Mouse (Mus musculus) ES-E14 (cell line): ENCODE results near the gene Sycn. TPM values are rescaled to one million over a fixed set of nuclear protein-coding genes. Genes with fewer than 3 reads are reported as not detected.

Experiments used
- DNase-seq: peaks from one replicate; pipeline ENCODE4 v3.0.0-alpha.2; 2013; ENCODE audit warnings: low read depth, low spot score
- H3K27ac ChIP-seq: 2 replicates; pipeline ENCODE4 v1.5.1; 2012; ENCODE audit warnings: low read depth, mild to moderate bottlenecking, low read length, moderate library complexity, mixed read lengths; ENCODE audit not compliant: poor library complexity, insufficient read depth, severe bottlenecking
- H3K36me3 ChIP-seq: 2 replicates; pipeline ENCODE4 v1.6.1; 2012; ENCODE audit warnings: mild to moderate bottlenecking, low read length, moderate library complexity, mixed read lengths; ENCODE audit not compliant: control insufficient read depth, poor library complexity, insufficient read depth, severe bottlenecking
- H3K4me1 ChIP-seq, 2 experiments: fragments of 150-350 bp in 1 of 2; sonication (generic) in 1 of 2; 2 replicates each; pipeline ENCODE4 v1.6.1; 2012; ENCODE audit warnings: low read length in 2 of 2, mild to moderate bottlenecking in 1 of 2, mixed read lengths in 1 of 2; ENCODE audit not compliant: control insufficient read depth in 2 of 2, insufficient read depth in 2 of 2, poor library complexity in 1 of 2
- H3K4me3 ChIP-seq, 2 experiments: fragments of 150-350 bp in 1 of 2; sonication (generic) in 1 of 2; 2 replicates each; pipeline ENCODE4 v1.5.1; 2012; ENCODE audit warnings: low read length in 2 of 2, low read depth in 1 of 2, mild to moderate bottlenecking in 1 of 2, mixed read lengths in 1 of 2; ENCODE audit not compliant: insufficient read depth in 1 of 2, poor library complexity in 1 of 2, severe bottlenecking in 1 of 2
- H3K9ac ChIP-seq: 2 replicates; pipeline ENCODE4 v1.6.1; 2012; ENCODE audit warnings: low read depth, mild to moderate bottlenecking, low read length, mixed read lengths; ENCODE audit not compliant: poor library complexity, insufficient read depth, severe bottlenecking
- H3K9me3 ChIP-seq: fragments of 150-350 bp; sonication (generic); 2 replicates; pipeline ENCODE4 v1.6.1; 2012; ENCODE audit warnings: low read depth, mild to moderate bottlenecking, low read length; ENCODE audit not compliant: control insufficient read depth, insufficient read depth
- CHD2 ChIP-seq: IDR thresholded peaks from 2 replicates; pipeline ENCODE4 v1.6.1; 2014; ENCODE audit warnings: mild to moderate bottlenecking, low read depth, low read length, inconsistent platforms
- HCFC1 ChIP-seq: IDR thresholded peaks from 2 replicates; pipeline ENCODE4 v1.6.1; 2012; ENCODE audit warnings: low read length, inconsistent platforms, borderline replicate concordance; ENCODE audit not compliant: insufficient read depth
- MAFK ChIP-seq: IDR thresholded peaks from 2 replicates; pipeline ENCODE4 v1.6.1; 2014; ENCODE audit warnings: mild to moderate bottlenecking, low read depth, low read length, inconsistent platforms; ENCODE audit not compliant: insufficient read depth
- ZC3H11A ChIP-seq: IDR thresholded peaks from 2 replicates; pipeline ENCODE4 v1.6.1; 2012; ENCODE audit warnings: low read depth, mild to moderate bottlenecking, inconsistent platforms, low read length, borderline replicate concordance
- ZNF384 ChIP-seq: IDR thresholded peaks from 2 replicates; pipeline ENCODE4 v1.6.1; 2012; ENCODE audit warnings: low read depth, low read length, inconsistent platforms
- in situ Hi-C, 2 experiments: fragments of 600-800 bp; cut with MboI; formaldehyde crosslinking; loops; one replicate each; pipeline ENCODE4 v1.15.1; 2025; ENCODE audit warnings: low sequenced_read_pairs in 2 of 2, inconsistent platforms in 1 of 2; ENCODE audit not compliant: unreplicated experiment in 2 of 2
- total RNA-seq: library from RNA; depleted of rRNA; stranded (reverse); fragments of 300-350 nt; gene quantifications from 2 replicates; pipeline ENCODE4 v1.2.3, GENCODE M21; 2012; rRNA removed

The Sycn gene
- total RNA-seq, 1 experiment: not detected

DNA sequence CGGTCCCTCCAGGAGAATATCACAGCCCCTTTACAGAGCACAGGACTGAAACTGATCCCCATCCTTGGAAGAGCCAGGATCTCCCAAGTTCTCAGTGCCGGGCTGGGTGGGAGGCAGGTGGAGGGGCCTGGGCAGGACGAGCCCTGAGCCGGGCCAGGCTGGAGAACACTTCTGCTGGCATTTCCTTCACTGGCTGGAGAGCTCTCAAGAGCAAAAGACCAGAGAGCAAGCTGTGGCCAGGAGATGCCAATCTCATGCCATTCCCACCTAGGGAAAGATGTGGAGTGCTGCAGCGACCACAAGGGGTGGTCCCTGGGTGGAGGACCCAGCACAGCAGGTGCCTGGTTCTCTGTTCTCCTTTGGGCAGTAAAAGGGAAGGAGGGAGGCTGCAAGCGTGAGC lies 44.3 kb downstream of the Sycn start:
- DNase-seq: no peak
- in situ Hi-C loops: no loop called here
- Histone ChIP-seq H3K36me3 (no peaks in the 10 kb centered on the region), H3K9ac (no peak overlapping the region), H3K27ac (no peak overlapping the region), H3K4me3 (no peak overlapping the region), H3K9me3 (no peaks in the 10 kb centered on the region), H3K4me1 (peaks cover 11 to 37% of the 10 kb centered on the region in 2 experiments)
- TF ChIP-seq MAFK (no peak), CHD2 (no peak)

DNA sequence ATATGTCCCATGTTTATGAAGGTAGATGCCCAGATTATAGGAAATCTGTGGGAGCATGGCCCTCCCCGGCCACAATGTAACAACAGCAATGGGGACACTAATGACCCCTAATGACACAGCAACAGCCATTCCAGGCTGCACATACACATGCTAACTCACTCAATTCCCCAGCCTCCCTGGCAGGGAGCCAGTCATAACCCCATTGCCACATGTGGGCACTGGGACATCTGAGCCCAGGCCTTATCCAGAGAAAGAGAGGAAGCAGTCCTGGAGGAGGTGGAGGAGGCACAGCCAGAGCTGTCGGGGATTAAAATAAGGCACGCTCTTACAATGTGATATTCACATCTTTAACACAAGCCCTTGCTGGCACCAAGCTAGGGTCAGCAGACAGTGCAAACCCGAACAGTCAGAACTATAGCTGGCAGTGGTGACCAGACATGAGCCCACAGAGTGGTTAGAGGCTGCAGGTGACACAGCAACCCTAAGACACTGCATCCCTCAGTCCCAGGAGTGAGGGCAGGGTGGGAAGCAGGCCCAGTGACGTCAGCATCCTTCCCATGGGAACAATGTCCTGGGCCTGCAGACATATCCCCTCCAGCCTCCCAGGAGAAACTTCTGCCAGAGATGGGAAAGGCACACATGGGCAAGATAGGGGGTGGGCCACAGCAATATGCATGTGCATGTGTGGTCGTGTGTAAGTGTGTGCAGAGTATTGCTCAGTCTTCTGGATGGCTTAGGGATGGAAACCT lies 46.2 kb downstream of the Sycn start:
- no peak overlapping the region for H3K9ac ChIP-seq
- no peaks in the 10 kb centered on the region for H3K9me3 ChIP-seq
- H3K4me3 ChIP-seq: no peak overlapping the region
- H3K36me3 ChIP-seq: no peaks in the 10 kb centered on the region
- peaks cover 19 to 42% of the 10 kb centered on the region in 2 experiments for H3K4me1 ChIP-seq
- no peak overlapping the region for H3K27ac ChIP-seq
- in situ Hi-C loops: no loop called here
- no peak for DNase-seq
- TF ChIP-seq CHD2 (no peak), ZC3H11A (no peak), HCFC1 (no peak), MAFK (no peak), ZNF384 (no peak)

GRCm38 (mm10) chr7:28587644-28588043 lies 47.0 kb downstream of the Sycn start:
- Histone ChIP-seq H3K4me3 (no peak overlapping the region), H3K4me1 (peaks cover 27 to 48% of the 10 kb centered on the region in 2 experiments)

More at GRCm38 (mm10) chr7:28587644-28588043, 47.0 kb downstream of the Sycn start:
- Histone ChIP-seq H3K27ac (no peak overlapping the region), H3K9me3 (no peaks in the 10 kb centered on the region), H3K9ac (no peak overlapping the region), H3K36me3 (no peaks in the 10 kb centered on the region)
- TF ChIP-seq CHD2 (no peak), MAFK (no peak), ZC3H11A (no peak), ZNF384 (no peak), HCFC1 (no peak)
- in situ Hi-C loops: no loop called here
- DNase-seq: no peak

Other genes with a start within 250 kb of the Sycn start
- gene Selenov, start 249.7 kb upstream of the Sycn start, total RNA-seq: 0.16 and 0.58 TPM in 2 replicates
- gene Dll3, start 238.6 kb upstream of the Sycn start, total RNA-seq: 4.1 and 17.4 TPM in 2 replicates
- 124 and 159 TPM in 2 replicates for gene Timm50, start 228.8 kb upstream of the Sycn start, total RNA-seq
- 83.7 and 87.8 TPM in 2 replicates for gene Supt5, start 202.1 kb upstream of the Sycn start, total RNA-seq
- 1,678 and 1,740 TPM in 2 replicates for gene Rps16, start 190.2 kb upstream of the Sycn start, total RNA-seq
- gene Plekhg2, start 168.3 kb upstream of the Sycn start, total RNA-seq: 15.0 TPM in 2 replicates
- 3.9 and 5.0 TPM in 2 replicates for gene Zfp36, start 160.6 kb upstream of the Sycn start, total RNA-seq
- gene Med29, start 148.2 kb upstream of the Sycn start, total RNA-seq: 34.8 and 50.8 TPM in 2 replicates
- gene Paf1, start 147.9 kb upstream of the Sycn start, total RNA-seq: 74.5 and 83.9 TPM in 2 replicates
- 12.7 and 17.2 TPM in 2 replicates for gene Gmfg, start 103.4 kb upstream of the Sycn start, total RNA-seq
- 17.1 and 32.6 TPM in 2 replicates for gene Lrfn1, start 88.9 kb upstream of the Sycn start, total RNA-seq
- not detected in 2 replicates for gene Ifnl2, start 30.4 kb upstream of the Sycn start, total RNA-seq
- not detected in 2 replicates for gene Ifnl3, start 18.0 kb upstream of the Sycn start, total RNA-seq
- gene Nccrp1, start 6.4 kb downstream of the Sycn start, total RNA-seq: 0.18 and 0.32 TPM in 2 replicates
- gene Samd4b, start 57.3 kb downstream of the Sycn start, total RNA-seq: 26.9 and 30.3 TPM in 2 replicates
- 31.9 and 32.2 TPM in 2 replicates for gene Pak4, start 57.3 kb downstream of the Sycn start, total RNA-seq
- 1.6 and 2.5 TPM in 2 replicates for gene Acp7, start 90.4 kb downstream of the Sycn start, total RNA-seq
- 5.8 and 5.9 TPM in 2 replicates for gene Fbxo27, start 152.0 kb downstream of the Sycn start, total RNA-seq
- gene Fbxo17, start 175.9 kb downstream of the Sycn start, total RNA-seq: 5.9 and 6.6 TPM in 2 replicates
- 102 and 105 TPM in 2 replicates for gene Mrps12, start 200.9 kb downstream of the Sycn start, total RNA-seq
- 25.2 and 27.9 TPM in 2 replicates for gene Sars2, start 201.1 kb downstream of the Sycn start, total RNA-seq
- not detected in 2 replicates for gene Ccer2, start 215.3 kb downstream of the Sycn start, total RNA-seq
- 11.7 and 14.8 TPM in 2 replicates for gene Sirt2, start 225.8 kb downstream of the Sycn start, total RNA-seq
- 17.7 and 20.1 TPM in 2 replicates for gene Nfkbib, start 226.6 kb downstream of the Sycn start, total RNA-seq
- 17.2 and 18.9 TPM in 2 replicates for gene Rinl, start 248.1 kb downstream of the Sycn start, total RNA-seq